Mouse (Mus musculus): Measurements from ENCODE around the gene Reep6.

- TF ChIP-seq CTCF (IDR thresholded peaks at IDR 0.05; ENCODE audit: extremely low read depth, insufficient read length, insufficient replicate concordance, low read depth, low read length), result no peak
- TF ChIP-seq POLR2A (IDR thresholded peaks at IDR 0.05; ENCODE audit: low read depth, low read length), result no peak
These were observed 41.7 kb downstream of the Reep6 start for GRCm38 (mm10) chr10:80371411-80371966.
